Mouse (Mus musculus): ENCODE data around the gene Ldhal6b.

DNA sequence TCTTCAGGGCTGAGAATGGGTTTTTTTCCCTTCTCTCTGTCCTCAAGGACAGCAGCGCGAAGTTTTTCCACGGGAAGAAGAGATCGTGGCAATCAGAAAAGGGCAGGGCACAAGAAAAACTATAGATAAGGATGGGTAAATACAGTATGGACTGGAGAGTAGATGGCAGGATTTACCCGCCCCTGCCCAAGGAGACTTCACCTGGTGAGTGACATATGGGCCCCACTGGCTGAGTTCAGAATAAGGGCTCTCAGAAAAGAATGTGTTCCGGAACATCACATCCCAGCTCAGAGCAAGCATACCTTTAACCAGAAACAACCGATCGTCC, 21.2 kb upstream of the Ldhal6b start:
- TF ChIP-seq CTCF (IDR thresholded peaks at IDR 0.05; ENCODE audit: low read depth) (no peak), EP300 (IDR thresholded peaks at IDR 0.05; ENCODE audit: low read depth) (no peak)

Data from heart, postnatal 0 days (tissue).